Mouse (Mus musculus) ovary, postnatal 14 days (tissue): ENCODE measurements around the gene 9130213A22Rik.

Experiments
- DNase-seq: peaks from one replicate; pipeline ENCODE4 v3.0.0; 2022; ENCODE audit warnings: low spot score

9130213A22Rik gene

DNA sequence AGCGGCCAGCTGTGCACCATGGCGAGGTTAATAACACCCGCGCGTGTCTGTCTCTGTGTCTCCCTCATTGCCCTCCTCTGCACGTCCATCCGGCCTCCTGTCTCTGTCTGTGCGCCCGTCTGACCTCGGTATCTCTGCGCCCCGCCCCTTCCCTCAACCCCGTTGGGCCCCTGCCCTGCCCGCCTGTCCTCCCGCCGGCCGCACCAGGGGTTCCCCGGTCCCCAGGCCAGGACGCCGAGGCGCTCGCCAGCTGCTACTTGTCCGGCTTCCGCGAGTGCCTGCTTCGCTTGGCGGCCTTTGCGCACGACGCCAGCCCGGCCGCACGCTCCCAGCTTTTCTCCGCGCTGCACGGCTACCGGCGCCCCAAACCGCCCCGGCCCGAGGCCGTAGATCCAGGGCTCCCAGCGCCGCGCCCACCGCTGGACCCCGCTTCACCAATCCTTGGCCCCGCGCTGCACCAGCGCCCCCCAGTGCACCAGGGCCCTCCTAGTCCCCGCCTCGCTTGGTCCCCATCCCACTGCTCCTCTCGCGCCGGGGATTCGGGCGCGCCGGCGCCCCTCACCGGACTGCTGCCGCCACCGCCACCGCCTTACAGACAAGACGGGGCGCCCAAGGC, at the start of gene 9130213A22Rik:
Gene 9130213A22Rik, minus strand, starts transcription at position 254 of the 616 bp plus-strand sequence.
- peak; percentile 85 for DNase-seq

DNA sequence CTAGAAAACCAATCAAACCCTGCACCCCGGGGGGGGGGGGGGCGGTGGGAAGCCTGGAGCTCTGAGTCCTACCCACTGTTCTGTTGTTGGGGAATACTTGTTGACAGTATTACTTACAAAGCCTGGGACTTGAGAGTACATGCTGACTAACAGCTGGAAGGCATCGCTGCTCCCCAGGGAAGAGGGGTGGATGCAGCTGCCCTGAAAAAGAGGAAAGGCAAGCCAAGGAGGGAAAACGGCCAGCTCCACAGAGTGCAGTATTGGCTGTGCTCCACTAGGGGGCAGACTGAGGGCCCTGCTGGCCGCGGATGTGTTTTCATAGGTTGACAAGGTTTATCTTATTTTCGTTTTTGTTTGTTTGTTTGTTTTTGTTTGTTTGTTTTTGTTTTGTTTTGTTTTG, 49.2 kb upstream of the 9130213A22Rik start:
- DNase-seq, result peak; percentile 76

- DNase-seq, result peak; percentile 32
Measured at GRCm38 (mm10) chr11:69169313-69169712, 46.9 kb upstream of the 9130213A22Rik start.

DNA sequence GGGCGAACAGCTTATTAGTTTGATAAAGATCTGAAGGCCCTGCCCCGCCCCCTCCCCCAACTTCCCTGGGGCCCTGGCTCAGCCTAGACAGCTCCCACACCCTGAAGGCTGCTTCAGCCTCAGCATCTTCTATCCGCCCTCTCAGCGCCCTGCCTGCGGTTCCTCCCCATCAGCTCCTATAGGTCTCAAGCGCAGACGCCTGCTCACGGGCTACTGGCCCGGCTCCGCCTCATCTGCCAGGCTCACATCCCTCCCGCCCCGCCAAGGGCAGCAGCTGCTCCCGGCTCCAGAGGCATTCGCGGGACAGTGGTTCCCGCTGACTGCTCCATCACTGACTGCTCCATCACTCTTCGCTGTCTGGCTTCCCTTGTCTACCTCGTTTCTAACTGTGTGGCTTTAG, 34.4 kb upstream of the 9130213A22Rik start, which contains the start of gene Alox12b:
Gene Alox12b, plus strand, starts transcription at position 190 of the 400 bp plus-strand sequence.
- DNase-seq, result no peak

GRCm38 (mm10) chr11:69155351-69155750, 33.0 kb upstream of the 9130213A22Rik start:
- no peak for DNase-seq

- no peak for DNase-seq
Measured at GRCm38 (mm10) chr11:69153831-69154230, 31.4 kb upstream of the 9130213A22Rik start.

DNA sequence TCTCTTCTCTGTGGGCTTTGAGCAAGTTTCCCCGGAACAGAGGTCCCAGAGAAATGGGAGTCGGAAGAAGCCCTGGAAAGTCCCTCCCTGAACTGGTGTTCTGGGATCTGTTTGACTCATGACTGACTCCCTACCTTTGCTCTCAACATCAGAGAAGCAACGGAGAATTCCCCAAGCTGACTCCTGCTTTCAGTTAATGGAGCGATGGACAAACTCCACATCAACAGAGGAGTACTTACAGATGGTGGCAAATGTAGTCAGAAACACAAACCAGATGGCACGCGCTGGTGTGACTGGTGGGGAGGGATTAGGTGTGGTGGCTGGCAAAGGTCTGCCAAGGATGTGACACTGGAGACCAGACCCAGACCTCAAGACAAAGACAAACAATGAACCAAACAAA, 28.6 kb upstream of the 9130213A22Rik start:
- DNase-seq, result no peak

DNA sequence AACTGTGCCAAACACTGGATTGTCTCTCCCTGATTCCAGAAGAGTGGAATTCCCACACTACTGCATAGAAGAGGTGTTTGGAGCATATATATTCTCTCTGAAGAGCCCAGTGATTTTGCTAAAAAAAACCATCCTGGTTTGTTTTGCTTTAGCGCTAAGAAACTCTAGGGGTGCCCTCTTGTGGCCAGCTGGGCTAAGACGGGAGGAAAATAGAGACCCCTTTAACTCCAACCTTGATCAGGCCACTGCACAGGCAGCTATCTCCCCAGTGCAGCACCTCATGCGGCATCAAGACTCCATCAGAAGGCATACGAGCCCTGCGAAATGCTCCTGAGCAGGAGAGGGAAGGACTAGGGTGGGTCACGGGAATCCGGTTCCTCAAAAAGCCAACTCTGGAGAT, 28.1 kb upstream of the 9130213A22Rik start:
- DNase-seq, result peak; percentile 44

- DNase-seq, result no peak
Measured at GRCm38 (mm10) chr11:69149728-69150127, 27.3 kb upstream of the 9130213A22Rik start.

DNA sequence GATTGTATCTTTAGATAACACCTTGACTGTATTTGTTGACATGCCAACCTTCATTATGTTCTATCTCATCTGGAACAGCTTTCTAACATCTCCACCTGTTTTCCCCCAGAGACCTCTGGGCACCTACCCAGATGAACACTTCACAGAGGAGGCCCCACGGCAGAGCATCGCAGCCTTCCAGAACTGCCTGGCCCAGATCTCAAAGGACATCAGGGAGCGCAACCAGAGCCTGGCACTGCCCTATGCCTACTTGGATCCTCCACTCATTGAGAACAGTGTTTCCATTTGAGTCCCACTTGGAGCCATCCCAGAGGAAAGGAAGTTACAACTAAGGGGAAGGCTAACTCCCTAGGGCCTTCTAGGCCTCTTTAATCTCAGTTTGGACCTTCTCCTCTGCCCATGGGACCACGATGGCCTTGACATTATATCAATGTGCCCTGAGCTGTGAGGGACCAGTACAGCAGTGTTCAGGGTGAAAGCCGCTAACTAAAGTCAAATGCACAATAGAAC, 26.1 kb upstream of the 9130213A22Rik start:
- no peak for DNase-seq

DNA sequence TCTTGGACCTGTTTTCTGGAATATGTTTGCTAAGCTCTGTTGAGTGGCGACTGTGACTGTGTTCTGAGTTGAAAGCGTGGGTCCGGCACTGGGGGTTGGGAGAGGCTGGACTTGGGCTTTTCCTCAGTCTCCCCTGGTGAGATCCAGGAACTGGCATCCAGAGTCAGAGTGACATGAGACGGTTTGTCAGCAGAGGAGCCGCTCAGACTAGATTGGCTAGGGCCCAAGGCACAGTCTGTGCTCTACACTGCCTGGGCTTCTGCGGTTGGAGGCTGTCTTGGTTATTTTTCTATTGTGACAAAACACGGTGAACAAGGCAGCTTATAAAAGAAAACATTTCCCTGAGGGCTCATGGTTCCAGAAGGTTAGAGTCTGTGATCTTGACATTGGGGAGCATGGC, 25.2 kb upstream of the 9130213A22Rik start:
- no peak for DNase-seq

DNA sequence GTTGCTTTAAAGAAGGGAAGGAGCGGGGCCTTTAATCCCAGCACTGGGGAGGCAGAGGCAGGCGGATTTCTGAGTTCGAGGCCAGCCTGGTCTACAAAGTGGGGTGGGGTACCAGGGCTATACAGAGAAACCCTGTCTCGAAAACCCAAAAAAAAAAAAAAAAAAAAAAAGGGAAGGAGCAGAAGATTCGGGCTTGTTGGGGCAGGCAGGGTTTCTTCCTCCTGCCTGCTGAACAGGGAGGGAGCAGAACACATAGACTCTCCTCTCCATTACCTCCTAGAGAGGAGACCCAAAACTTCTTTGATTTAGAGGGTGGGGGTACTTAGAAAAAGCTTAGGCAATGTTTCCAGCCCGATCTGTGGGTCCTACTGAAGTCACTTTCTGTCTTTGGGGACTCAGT, 13.0 kb upstream of the 9130213A22Rik start:
- no peak for DNase-seq

DNA sequence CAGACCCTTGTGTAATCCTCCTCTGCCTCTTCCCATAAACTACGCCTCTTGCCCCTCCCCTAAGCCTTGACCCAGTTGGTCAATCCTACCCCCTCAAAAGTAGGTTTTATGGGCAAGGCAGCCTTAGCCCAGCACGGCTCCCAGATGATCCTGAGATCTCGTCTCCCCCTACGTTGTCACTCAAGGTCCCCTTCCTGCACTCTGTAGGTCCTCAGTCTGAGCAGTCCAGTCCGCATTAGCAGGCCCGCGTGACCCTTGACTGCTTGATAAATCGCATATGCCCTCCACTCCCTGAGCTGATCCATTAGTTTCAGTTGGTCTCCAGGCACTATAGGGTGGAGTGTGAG, 12.2 kb upstream of the 9130213A22Rik start:
- DNase-seq, result no peak

DNA sequence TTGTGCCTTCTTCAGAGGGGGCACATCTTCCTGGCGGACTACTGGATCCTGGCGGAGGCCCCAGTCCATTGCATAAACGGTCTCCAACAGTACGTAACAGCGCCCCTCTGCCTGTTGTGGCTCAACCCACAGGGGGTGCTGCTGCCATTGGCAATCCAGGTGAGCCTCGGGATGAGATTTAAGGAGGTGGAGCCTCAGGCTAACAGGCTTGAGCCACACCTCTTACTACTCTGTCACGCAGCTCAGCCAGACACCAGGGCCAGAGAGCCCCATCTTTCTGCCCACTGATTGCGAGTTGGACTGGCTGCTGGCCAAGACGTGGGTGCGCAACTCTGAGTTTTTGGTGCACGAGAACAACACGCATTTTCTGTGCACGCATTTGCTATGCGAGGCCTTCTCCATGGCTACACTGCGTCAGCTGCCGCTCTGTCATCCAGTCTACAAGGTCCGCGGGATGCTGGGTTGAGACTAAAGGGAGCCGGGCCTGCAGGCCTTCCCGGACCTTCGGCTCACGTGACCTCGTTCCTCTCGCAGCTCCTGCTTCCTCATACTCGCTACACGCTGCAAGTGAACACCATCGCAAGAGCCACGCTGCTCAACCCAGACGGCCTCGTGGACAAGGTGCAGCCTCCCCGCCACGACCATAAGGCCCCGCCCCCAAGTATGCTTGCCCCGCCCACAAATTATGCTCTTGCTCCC, 11.7 kb upstream of the 9130213A22Rik start:
- DNase-seq, result no peak

DNA sequence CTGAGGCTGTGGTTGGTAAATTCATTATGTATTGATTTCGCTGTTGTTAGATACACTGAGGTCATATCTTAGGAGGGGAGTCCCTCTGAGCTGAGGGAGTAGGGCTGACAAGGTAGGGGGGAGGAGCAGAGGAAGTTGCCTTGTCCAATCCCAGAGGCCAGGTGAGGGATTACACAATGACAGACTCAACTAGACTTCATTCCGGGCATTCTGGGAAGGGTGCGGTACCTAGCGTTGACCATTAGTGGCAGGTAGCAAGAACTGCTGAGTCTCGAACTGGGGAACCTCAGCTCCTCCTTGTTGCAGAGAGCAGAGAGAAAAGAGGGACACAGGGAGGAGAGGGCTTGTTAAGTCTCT, 11.2 kb upstream of the 9130213A22Rik start:
- no peak for DNase-seq

- no peak for DNase-seq
Measured at GRCm38 (mm10) chr11:69128426-69129122, 6.2 kb upstream of the 9130213A22Rik start.

- DNase-seq, result no peak
Measured at GRCm38 (mm10) chr11:69126706-69127095, 4.3 kb upstream of the 9130213A22Rik start.

DNA sequence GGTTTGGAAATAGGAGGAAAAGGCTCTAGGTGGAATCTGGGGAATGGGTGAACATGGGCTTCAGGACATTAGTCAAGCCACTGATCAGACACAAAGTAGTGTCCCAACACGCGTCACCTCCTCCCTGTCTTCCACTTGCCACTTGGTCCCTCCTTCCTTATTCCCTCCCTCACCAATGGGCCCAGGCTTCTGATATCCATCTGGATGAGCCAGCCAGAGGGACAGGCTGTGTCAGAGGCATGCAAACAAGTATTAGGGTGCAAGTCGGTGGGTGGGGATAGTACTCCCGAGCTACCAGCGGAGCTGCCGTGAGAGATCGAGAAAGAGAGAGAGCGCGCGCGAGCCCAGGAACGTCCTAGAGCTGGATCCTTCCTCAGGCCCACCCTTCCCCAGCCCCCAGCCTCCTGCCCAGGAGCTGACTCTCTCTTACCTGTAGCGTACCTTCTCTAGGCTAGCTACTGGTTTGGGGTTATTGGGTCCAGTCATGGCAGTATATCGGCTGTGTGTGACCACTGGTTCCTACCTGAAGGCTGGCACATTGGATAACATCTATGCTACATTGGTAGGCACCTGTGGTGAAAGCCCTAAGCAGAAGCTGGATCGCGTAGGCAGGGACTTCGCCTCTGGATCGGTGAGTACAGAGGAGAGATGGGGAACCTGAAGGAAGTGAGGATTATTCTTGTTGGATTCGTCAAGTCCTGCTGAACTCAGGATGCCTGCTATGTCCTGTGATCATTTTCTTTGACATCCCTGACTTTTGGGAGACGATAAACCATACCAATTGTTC, 3.7 kb upstream of the 9130213A22Rik start:
- no peak for DNase-seq

DNA sequence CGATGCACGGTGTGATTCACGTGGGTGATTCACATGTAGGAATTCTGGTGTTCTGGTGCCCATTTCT, 3.3 kb upstream of the 9130213A22Rik start, which contains the start of gene Aloxe3:
Gene Aloxe3, plus strand, starts transcription at position 45 of the 67 bp plus-strand sequence.
- DNase-seq, result no peak

DNA sequence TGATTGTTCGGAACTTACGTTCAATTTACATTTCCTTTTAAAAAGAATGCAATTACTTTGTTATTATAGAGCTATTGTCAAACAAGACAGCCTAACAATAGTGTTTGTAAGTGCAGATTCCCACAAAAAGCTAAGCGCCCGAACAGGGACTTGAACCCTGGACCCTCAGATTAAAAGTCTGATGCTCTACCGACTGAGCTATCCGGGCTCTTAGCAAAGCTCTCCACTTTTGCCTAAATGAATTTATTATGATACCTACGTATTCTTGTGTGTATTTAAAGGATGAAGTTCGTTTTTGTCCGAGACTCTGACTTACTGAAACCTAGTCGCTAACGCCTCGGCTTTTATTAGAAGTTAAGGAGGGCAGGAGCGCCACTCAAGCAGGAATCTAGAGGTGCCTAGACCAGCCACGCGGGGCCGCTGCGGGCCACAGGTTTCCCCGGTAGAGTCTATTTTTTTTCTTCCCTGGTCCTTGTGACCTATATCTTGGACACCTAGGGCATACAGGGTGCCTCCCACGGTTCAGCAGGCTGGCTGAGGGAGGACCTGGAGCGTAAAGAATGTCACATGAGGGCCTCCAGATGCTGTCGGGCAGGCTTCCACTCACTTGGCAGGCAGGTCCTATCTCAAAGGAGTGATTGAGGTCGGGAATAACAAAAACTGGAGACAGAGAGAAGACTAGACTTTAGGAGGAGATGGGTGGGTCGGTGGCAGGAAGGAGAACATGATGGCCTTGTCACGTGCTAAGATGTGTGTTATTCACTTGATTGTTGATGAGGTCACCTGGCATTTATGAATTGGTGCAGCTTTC, 2.9 kb upstream of the 9130213A22Rik start:
- peak; percentile 64 for DNase-seq

GRCm38 (mm10) chr11:69124498-69124847, 2.1 kb upstream of the 9130213A22Rik start:
- peak; percentile 60 for DNase-seq
